ENCODE assay signal across 10 mouse cellular contexts in genomic region chr12:117106696-117107095, GRCm38 (mm10).
DNase-seq lines count a peak whose midpoint lies in the region; ATAC-seq and TF ChIP-seq lines count a peak whose summit lies in the region.
"Had no signal": no experiment of that assay in that cellular context is flagged by ENCODE, and none has a peak within 500 bp of the region (broad histone marks: within the 10 kb centered on the region; RNA-seq: fewer than 3 reads in every experiment).

No protein-coding gene starts in this region.

- TF ChIP-seq CTCF in lung, postnatal 0 days (IDR thresholded peaks at IDR 0.05), result no peak

- intact Hi-C loops in left cerebral cortex, postnatal 36 days (cut with DNase I), result no loop called here

- no peak overlapping the region for H3K4me3 ChIP-seq in lung, postnatal 0 days (ENCODE audit: low read depth, low read length)
- H3K4me3 ChIP-seq in forebrain, embryonic 15.5 days, result no peak overlapping the region
- no peak overlapping the region for H3K4me3 ChIP-seq in limb, embryonic 14.5 days (replicated peaks; ENCODE audit: low read length)

- TF ChIP-seq POLR2A in limb, embryonic 14.5 days (IDR thresholded peaks at IDR 0.05; ENCODE audit: borderline replicate concordance, extremely low read depth, insufficient read depth, insufficient read length), result no peak

- H3K27ac ChIP-seq in lung, postnatal 0 days (ENCODE audit: low read length), result no peak overlapping the region
- peak overlapping the region; percentile 50 for H3K27ac ChIP-seq in forebrain, embryonic 15.5 days (replicated peaks)
- no peak overlapping the region for H3K27ac ChIP-seq in limb, embryonic 14.5 days (replicated peaks; ENCODE audit: low read depth, low read length)
- H3K27ac ChIP-seq: liver, embryonic 14.5 days had no signal

- 0 out of 2 replicates have a peak overlapping the region, but pooled peaks have one; percentile 19 for H3K4me2 ChIP-seq in lung, postnatal 0 days (replicated peaks; ENCODE audit: low read depth, low read length)
- peak overlapping the region; percentile 36 for H3K4me2 ChIP-seq in forebrain, embryonic 15.5 days (replicated peaks)
- H3K4me2 ChIP-seq in limb, embryonic 14.5 days (replicated peaks; ENCODE audit: low read depth, low read length, severe bottlenecking), result 0 out of 2 replicates have a peak overlapping the region, but pooled peaks have one; percentile 6

- H3K9ac ChIP-seq in lung, postnatal 0 days (replicated peaks; ENCODE audit: low read depth), result no peak overlapping the region
- H3K9ac ChIP-seq in forebrain, embryonic 15.5 days (replicated peaks), result no peak overlapping the region
- H3K9ac ChIP-seq in limb, embryonic 14.5 days (ENCODE audit: low read depth, low read length, severe bottlenecking), result no peak overlapping the region
- H3K9ac ChIP-seq: liver, embryonic 14.5 days had no signal

- TF ChIP-seq EP300 in lung, postnatal 0 days (IDR thresholded peaks at IDR 0.05), result no peak

- no peaks in the 10 kb centered on the region for H3K36me3 ChIP-seq in lung, postnatal 0 days (ENCODE audit: insufficient read depth, low read length)
- H3K36me3 ChIP-seq in forebrain, embryonic 15.5 days, result no peaks in the 10 kb centered on the region
- H3K36me3 ChIP-seq in limb, embryonic 14.5 days (ENCODE audit: control insufficient read depth, insufficient read depth, low read length), result no peaks in the 10 kb centered on the region

- no peaks in the 10 kb centered on the region for H3K9me3 ChIP-seq in lung, postnatal 0 days (ENCODE audit: low read length)
- H3K9me3 ChIP-seq in forebrain, embryonic 15.5 days, result no peaks in the 10 kb centered on the region
- H3K9me3 ChIP-seq in limb, embryonic 14.5 days (ENCODE audit: control insufficient read depth, low read length), result no peaks in the 10 kb centered on the region

- ATAC-seq in lung, postnatal 0 days, result no peak
- peak; percentile 5; the same call in 1 of the 2 replicates for ATAC-seq in forebrain, embryonic 15.5 days (replicated peaks)
- ATAC-seq in limb, embryonic 14.5 days (ENCODE audit: low FRiP score, low read depth), result no peak
- ATAC-seq: activated CD4-positive, CD25-positive, alpha-beta regulatory T cell, adult 4 months had no signal

- no peaks in the 10 kb centered on the region for H3K27me3 ChIP-seq in lung, postnatal 0 days (replicated peaks; ENCODE audit: insufficient read depth, low read length)
- H3K27me3 ChIP-seq in forebrain, embryonic 15.5 days, result peaks cover 10% of the 10 kb centered on the region; the same call in 1 of the 2 replicates
- H3K27me3 ChIP-seq in limb, embryonic 14.5 days (ENCODE audit: control insufficient read depth, insufficient read depth, low read length), result no peaks in the 10 kb centered on the region

- WGBS in lung, postnatal 0 days, result 28% methylated on average over 4 of the region's 4 CpGs
- WGBS in forebrain, embryonic 15.5 days, result 21% methylated on average over 4 of the region's 4 CpGs
- 40% methylated on average over 4 of the region's 4 CpGs for whole genome bisulfite sequencing in limb, embryonic 14.5 days

- DNase-seq in lung, postnatal 0 days (ENCODE audit: low spot score), result peak; percentile 42
- DNase-seq in lung, adult 18-20 months, result no peak
- DNase-seq in limb, embryonic 14.5 days (ENCODE audit: low spot score), result peak; percentile 18
- no peak for DNase-seq in yolk sac, embryonic 10.5 days (ENCODE audit: low spot score)
- no peak for DNase-seq in thymus, adult 18-20 months
- DNase-seq in left cerebral cortex, postnatal 36 days (ENCODE audit: low spot score in 2 of 2), result no peak
- DNase-seq: heart, postnatal 36 days had no signal

- H3K4me1 ChIP-seq in lung, postnatal 0 days (ENCODE audit: insufficient read depth, low read depth, low read length), result no peaks in the 10 kb centered on the region
- H3K4me1 ChIP-seq in forebrain, embryonic 15.5 days, result peaks cover 19% of the 10 kb centered on the region
- peaks cover 3% of the 10 kb centered on the region; the same call in 1 of the 2 replicates for H3K4me1 ChIP-seq in limb, embryonic 14.5 days (ENCODE audit: control insufficient read depth, insufficient read depth, low read length)

Comparison
In these comparisons a context has a peak if more than half of its experiments do, and no peak if none do; other contexts are left out.
1. DNase-seq: peak in lung, postnatal 0 days (single experiment) and limb, embryonic 14.5 days (single experiment); none in lung, adult 18-20 months (0 of 2), yolk sac, embryonic 10.5 days (single experiment), thymus, adult 18-20 months (0 of 2) and left cerebral cortex, postnatal 36 days (0 of 2).
2. Peak in every context shown above with its lines, with median percentiles within 50 percentile points of each other: H3K4me2 ChIP-seq.